Mouse (Mus musculus): ENCODE data around the gene Fbxl19.

DNA sequence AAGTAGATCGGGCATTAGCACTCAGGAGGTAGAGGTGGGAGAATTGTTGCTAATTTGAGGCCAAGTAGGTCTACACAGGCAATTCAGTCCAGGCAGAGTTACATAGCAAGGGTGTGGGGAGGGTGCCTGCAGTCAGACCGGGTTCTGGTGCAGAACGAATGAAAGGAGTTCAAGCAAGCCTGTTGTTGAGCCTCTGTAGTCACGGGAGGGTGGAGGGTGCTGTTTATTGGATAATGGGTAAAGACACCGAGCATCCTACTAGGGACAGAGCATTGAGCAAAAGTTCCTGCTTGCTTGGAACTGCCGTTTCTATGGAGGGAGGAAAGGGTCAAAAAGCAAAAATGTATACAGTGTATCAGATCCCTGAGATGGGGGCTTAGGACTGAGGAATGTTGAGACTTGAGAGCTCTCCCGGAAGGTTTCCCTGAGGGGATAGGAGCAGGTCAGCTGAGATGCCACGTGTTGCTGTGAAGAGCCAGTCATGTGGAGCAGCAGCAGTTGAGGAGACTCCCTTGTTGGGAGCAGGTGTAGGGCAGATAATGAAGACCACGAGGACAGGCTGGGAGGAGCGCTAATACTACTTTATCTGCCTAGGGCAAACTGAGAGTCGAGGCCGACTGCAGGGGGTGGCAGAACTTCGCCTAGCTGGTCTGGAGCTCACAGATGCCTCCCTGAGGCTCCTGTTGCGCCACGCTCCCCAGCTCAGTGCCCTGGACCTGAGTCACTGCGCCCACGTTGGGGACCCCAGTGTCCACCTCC is 22.7 kb downstream of the Fbxl19 start:
- TF ChIP-seq POLR2A (IDR thresholded peaks at IDR 0.05; ENCODE audit: insufficient read depth, low read depth, low read length) (no peak), CTCF (IDR thresholded peaks at IDR 0.05; ENCODE audit: insufficient read depth, low read depth, low read length) (no peak)

Data from olfactory bulb, adult 2 months (tissue).